Mouse (Mus musculus) lung, adult 2 months (tissue): ENCODE results near the gene Nudt14.

Experiments
- CTCF ChIP-seq: fragments of 200-500 bp; IDR thresholded peaks from 2 replicates; pipeline ENCODE4 v1.5.1; 2011; ENCODE audit warnings: mild to moderate bottlenecking, low read length, control low read depth; ENCODE audit not compliant: insufficient read depth
- POLR2A ChIP-seq: fragments of 200-500 bp; IDR thresholded peaks from 2 replicates; pipeline ENCODE4 v1.6.1; 2011; ENCODE audit warnings: low read depth, mild to moderate bottlenecking, control low read depth, low read length, borderline replicate concordance; ENCODE audit errors: extremely low read depth

GRCm38 (mm10) chr12:112950761-112951129 lies 8.8 kb upstream of the Nudt14 start:
- TF ChIP-seq CTCF (no peak), POLR2A (no peak)
